In the genomic region with DNA sequence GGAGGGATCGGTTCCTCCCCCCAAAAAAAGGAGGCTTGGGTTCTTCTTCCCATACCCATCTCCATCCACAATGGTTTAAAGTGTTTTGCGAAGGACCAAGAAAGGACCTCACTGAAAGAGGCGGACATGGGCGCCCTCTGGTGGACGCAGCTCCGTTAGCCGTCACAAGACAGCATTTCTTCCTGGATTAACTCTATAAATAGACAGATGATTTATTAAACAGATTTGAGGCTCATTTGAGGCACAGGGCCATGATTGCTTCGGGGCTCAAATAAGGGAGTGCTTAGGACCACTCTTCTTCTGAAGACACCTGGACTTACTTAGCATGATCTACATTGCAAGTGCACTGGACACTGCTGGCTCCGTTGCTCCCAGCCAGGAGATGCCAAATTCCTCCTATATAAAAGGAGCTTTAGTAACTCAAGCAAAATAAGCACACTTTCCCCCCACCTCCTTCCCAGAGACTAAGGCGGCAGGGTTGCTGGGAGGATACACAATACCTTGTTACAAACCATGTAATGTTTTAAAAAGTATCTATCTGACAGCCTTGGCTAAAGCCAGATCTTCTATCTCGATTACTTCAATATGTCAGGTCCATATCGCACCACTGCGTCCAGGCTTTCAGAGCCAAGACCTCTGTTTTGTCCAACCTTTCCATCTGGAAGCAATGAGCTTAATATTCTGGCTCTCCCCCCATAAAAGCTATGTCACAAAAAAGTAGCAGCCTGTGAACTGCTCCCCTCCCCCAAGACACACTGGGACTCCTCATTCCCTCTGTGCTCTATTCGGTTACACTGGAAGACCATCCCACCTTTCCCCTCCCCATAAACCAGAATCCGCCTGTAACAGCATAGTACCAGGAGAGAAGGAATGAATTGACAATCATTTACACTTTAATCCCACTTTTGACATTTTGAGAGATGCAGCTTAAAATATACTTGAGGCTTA, we compare ENCODE assay signal across 8 mouse cellular contexts. TPM values are rescaled to one million over a fixed set of nuclear protein-coding genes. Genes with fewer than 3 reads are reported as not detected.
DNase-seq lines count a peak whose midpoint lies in the region; ATAC-seq and TF ChIP-seq lines count a peak whose summit lies in the region.

No protein-coding gene starts in this region.

- ATAC-seq in erythroblast, adult 5-6 weeks (replicated peaks; ENCODE audit: low FRiP score, poor library complexity, severe bottlenecking): no peak

- H3K4me3 ChIP-seq in left cerebral cortex, adult 2 months: no peak overlapping the region
- no peak overlapping the region for H3K4me3 ChIP-seq in midbrain, embryonic 10.5 days
- no peak overlapping the region for H3K4me3 ChIP-seq in small intestine, adult 2 months (ENCODE audit: low read depth, low read length)

- H3K27ac ChIP-seq in left cerebral cortex, adult 2 months: no peak overlapping the region
- H3K27ac ChIP-seq in midbrain, embryonic 10.5 days (replicated peaks): no peak overlapping the region
- H3K27ac ChIP-seq in small intestine, adult 2 months (ENCODE audit: insufficient read depth, low read depth, low read length): no peak overlapping the region

- TF ChIP-seq CTCF in left cerebral cortex, adult 2 months (IDR thresholded peaks at IDR 0.05): peak; percentile 88
- TF ChIP-seq CTCF in small intestine, adult 2 months (IDR thresholded peaks at IDR 0.05; ENCODE audit: extremely low read depth, insufficient read length, insufficient replicate concordance, low read depth, low read length): peak; percentile 97

- peaks cover 53% of the 10 kb centered on the region for H3K27me3 ChIP-seq in midbrain, embryonic 10.5 days (ENCODE audit: low read depth, poor library complexity, severe bottlenecking)
- H3K27me3 ChIP-seq in small intestine, adult 2 months (ENCODE audit: control insufficient read depth, insufficient read depth, low read length): no peaks in the 10 kb centered on the region

- no peaks in the 10 kb centered on the region for H3K36me3 ChIP-seq in midbrain, embryonic 10.5 days
- H3K36me3 ChIP-seq in small intestine, adult 2 months (ENCODE audit: control insufficient read depth, insufficient read depth, low read length): no peaks in the 10 kb centered on the region

- peaks cover 22% of the 10 kb centered on the region for H3K4me1 ChIP-seq in midbrain, embryonic 10.5 days
- H3K4me1 ChIP-seq in small intestine, adult 2 months (ENCODE audit: control insufficient read depth, insufficient read depth, insufficient read length, low read length): no peaks in the 10 kb centered on the region

- peak; percentile 97 for DNase-seq in NIH3T3 (ENCODE audit: low read depth)
- DNase-seq in cerebellum, adult 8-10 months: peak; percentile 69
- peak; percentile 48 to 70 for DNase-seq in frontal cortex, postnatal 10 days (ENCODE audit: low spot score in 2 of 2)
- peak; percentile 62 for DNase-seq in hindlimb bud, embryonic 11.5 days (ENCODE audit: extremely low spot score, low read depth, low spot score)
- DNase-seq in left cerebral cortex, adult 2 months (ENCODE audit: extremely low spot score in 1 of 2, low spot score in 2 of 2): peak; percentile 81 to 85
- DNase-seq in midbrain, embryonic 10.5 days (ENCODE audit: low spot score): peak; percentile 79

- intact Hi-C loops in left cerebral cortex, adult 2 months (cut with DNase I): loop anchor here (1.0 to 5.0 kb wide), 4 partner anchors 211 to 1386 kb away; a partner anchor contains a TSS

- TF ChIP-seq POLR2A in small intestine, adult 2 months (IDR thresholded peaks at IDR 0.05; ENCODE audit: low read depth, low read length): no peak

- no peaks in the 10 kb centered on the region for H3K9me3 ChIP-seq in midbrain, embryonic 10.5 days (replicated peaks)

- 29% methylated on average over 15 of the region's 15 CpGs for WGBS in midbrain, embryonic 10.5 days
- WGBS in small intestine, adult 2 months: 33% methylated on average over 15 of the region's 15 CpGs

RNA-seq across cellular contexts. Expression of a gene that starts 47.8 kb away (rescaled TPM):
- total RNA-seq in left cerebral cortex, adult 2 months (2021): 10 to 100 TPM; 36.7 to 37.6 TPM
- polyA plus RNA-seq in midbrain, embryonic 10.5 days (2016; fragmentation: Nextera tagmentation; extraction: Ambion mirVana): 19.4 and 21.5 TPM in 2 replicates
- 12.5 and 24.2 TPM in 2 replicates for polyA plus RNA-seq in small intestine, adult 2 months (2012; rRNA removed)
- total RNA-seq in erythroblast, adult 5-6 weeks (2015; ENCODE audit: low replicate concordance): 1.7 and 2.9 TPM in 2 replicates
- total RNA-seq in erythroblast, adult 5-6 weeks (2017; ENCODE audit: low replicate concordance): 2.3 and 4.6 TPM in 2 replicates

Comparison
In these comparisons a context has a peak if more than half of its experiments do, and no peak if none do; other contexts are left out.
1. RNA of a gene that starts 47.8 kb away (total RNA-seq): 36.7 to 37.6 TPM in left cerebral cortex, adult 2 months; 1.7 to 4.6 TPM in erythroblast, adult 5-6 weeks; every median in the first group is over 4 times any median in the second.
2. Peak in every context shown above with its lines, with median percentiles within 50 percentile points of each other: DNase-seq.